Mouse (Mus musculus) megakaryocyte-erythroid progenitor cell, adult 5 weeks (primary cell): ENCODE results near the gene Gm6020. TPM values are rescaled to one million over a fixed set of nuclear protein-coding genes. Genes with fewer than 3 reads are reported as not detected.

Source experiments
- polyA plus RNA-seq: library from polyadenylated mRNA; stranded (reverse); fragments of >175 nt; gene quantifications from 2 replicates; pipeline ENCODE4 v1.2.3, GENCODE M21; 2012

Gm6020 gene
- not detected in 2 replicates for polyA plus RNA-seq

GRCm38 (mm10) chr19:61183590-61183989, at the start of gene Gm6020:
Gene Gm6020 (plus strand): TSS chr19:61183890.

DNA sequence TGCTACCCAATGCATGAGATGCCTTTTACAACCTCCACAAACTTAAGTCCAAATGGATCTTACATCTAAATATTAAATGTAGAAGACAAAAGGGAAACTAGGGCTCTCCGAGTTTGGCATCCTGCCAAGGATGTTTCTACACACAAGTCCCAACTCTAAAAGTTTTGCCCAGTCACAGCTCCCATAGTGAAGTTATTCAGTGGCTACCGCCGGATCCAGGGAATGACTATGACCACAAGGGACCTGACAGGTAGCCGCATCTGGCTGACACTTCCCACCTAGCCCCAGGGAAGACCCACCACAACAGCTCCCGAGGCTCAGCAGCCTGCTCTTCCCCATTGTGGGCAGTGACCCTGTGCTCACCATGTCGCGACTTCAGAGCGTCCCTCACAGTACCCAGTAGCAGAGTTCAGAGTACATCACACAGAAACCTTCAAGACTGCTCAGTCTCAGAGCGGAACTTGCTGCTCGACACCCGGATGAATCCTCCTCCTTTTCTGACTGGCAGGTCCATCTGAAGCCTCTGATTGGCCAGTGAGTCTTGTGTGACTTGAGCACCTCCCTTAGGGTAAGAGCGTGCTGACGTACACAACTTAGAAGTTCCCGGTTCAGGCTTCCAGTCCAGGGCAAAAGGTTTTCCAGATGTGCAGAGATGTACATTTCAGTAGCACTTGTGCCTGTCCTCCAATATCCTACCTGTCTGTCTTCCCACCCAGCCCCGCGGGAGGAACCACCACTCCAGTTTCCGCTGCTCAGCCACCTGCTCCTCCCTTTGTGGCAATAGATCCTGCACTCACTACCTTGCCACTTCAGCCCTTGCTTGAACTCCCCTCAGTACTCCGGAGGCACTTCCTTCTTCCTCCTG, 43.1 kb upstream of the Gm6020 start, which contains the start of gene Zfp950:
Gene Zfp950 (minus strand): TSS at position 499 of the 865 bp plus-strand sequence.

DNA sequence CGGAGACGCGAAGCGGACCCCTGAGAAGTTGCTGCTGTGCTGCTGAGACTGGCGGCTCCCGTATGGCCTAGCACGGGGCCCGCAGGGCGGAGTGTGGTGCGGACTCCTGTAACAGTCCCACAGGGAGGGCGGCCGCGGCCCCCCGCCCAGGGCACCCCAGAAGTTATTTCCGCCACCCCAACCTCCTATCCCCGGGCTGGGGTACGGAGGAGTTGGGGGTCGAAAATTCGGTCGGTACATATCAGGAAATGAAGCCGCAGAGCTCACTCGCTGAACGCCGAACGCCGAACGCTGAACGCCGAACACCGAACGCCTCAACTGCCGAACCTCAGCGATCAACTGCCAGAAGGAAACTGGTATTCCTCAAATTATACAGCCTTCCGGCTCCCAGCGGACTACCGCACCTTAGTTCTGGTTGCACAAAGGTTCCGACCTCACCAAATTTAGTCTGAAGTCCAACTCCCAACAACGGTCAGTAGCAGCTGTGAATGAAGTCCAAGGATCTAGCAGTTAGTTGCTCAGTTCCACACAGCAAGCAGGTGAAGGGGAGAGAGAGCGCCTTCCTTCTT, 7.8 kb upstream of the Gm6020 start, which contains the start of gene Gm7102:
Gene Gm7102 (minus strand): TSS at position 554 of the 569 bp plus-strand sequence.

GRCm38 (mm10) chr19:61227941-61228701, 44.4 kb downstream of the Gm6020 start, which contains the start of gene Csf2ra:
Gene Csf2ra (minus strand): TSS chr19:61228429.

Other genes with a start within 250 kb of the Gm6020 start
- 0.45 and 0.48 TPM in 2 replicates for gene Zfp950, start 43.0 kb upstream of the Gm6020 start, polyA plus RNA-seq
- 0.07 and 0.09 TPM in 2 replicates for gene Gm7102, start 7.6 kb upstream of the Gm6020 start, polyA plus RNA-seq
- gene Csf2ra, start 44.5 kb downstream of the Gm6020 start, polyA plus RNA-seq, result 289 and 401 TPM in 2 replicates
- gene Gm21060, start 113.2 kb downstream of the Gm6020 start, polyA plus RNA-seq, result not detected in 2 replicates